Mouse (Mus musculus) midbrain, embryonic 11.5 days (tissue): ENCODE results near the gene Trappc12. TPM values are rescaled to one million over a fixed set of nuclear protein-coding genes. Genes with fewer than 3 reads are reported as not detected.

ENCODE experiments used
- ATAC-seq: fragments of 200-750 bp; cut with Nextera tagmentation; 2 replicates; pipeline ENCODE4 v1.8.0; 2017; ENCODE audit warnings: moderate TSS enrichment, moderate library complexity; ENCODE audit not compliant: low FRiP score
- DNase-seq: peaks from one replicate; pipeline ENCODE4 v3.0.0; 2015; ENCODE audit warnings: low spot score; ENCODE audit errors: missing footprints
- H3K27ac ChIP-seq: fragments of 300-500 bp; sonication (generic); 2 replicates; pipeline ENCODE4 v1.5.1; 2014; ENCODE audit warnings: low read depth, low read length
- H3K27me3 ChIP-seq: fragments of 300-500 bp; sonication (generic); 2 replicates; pipeline ENCODE4 v1.6.1; 2014; ENCODE audit warnings: mild to moderate bottlenecking, low read length, moderate library complexity, mixed read lengths; ENCODE audit not compliant: control insufficient read depth, insufficient read depth
- H3K36me3 ChIP-seq: fragments of 300-500 bp; sonication (generic); 2 replicates; pipeline ENCODE4 v1.6.1; 2014; ENCODE audit warnings: mild to moderate bottlenecking, low read length, moderate library complexity, mixed read lengths; ENCODE audit not compliant: control insufficient read depth, insufficient read depth
- H3K4me1 ChIP-seq: fragments of 300-500 bp; sonication (generic); 2 replicates; pipeline ENCODE4 v1.6.1; 2014; ENCODE audit warnings: low read length; ENCODE audit not compliant: control insufficient read depth, insufficient read depth
- H3K4me2 ChIP-seq: fragments of 300-500 bp; sonication (generic); 2 replicates; pipeline ENCODE4 v1.6.1; 2014; ENCODE audit warnings: mild to moderate bottlenecking, moderate library complexity
- H3K4me3 ChIP-seq: fragments of 300-500 bp; sonication (generic); 2 replicates; pipeline ENCODE4 v1.5.1; 2014; ENCODE audit warnings: low read depth, low read length
- H3K9ac ChIP-seq: fragments of 300-500 bp; sonication (generic); 2 replicates; pipeline ENCODE4 v1.6.1; 2014; ENCODE audit warnings: low read length
- H3K9me3 ChIP-seq: fragments of 300-500 bp; sonication (generic); 2 replicates; pipeline ENCODE4 v1.6.1; 2016; ENCODE audit warnings: low read length; ENCODE audit not compliant: control insufficient read depth
- WGBS: fragments of 180-500 bp; shearing (Covaris S2); extraction: QIAGEN DNeasy Blood & Tissue Kit; methylation state at CpG from one replicate; pipeline ENCODE4 v1.1.7; 2014; 5-methylcytosine and 5-hydroxymethylcytosine counted together
- polyA plus RNA-seq: library from polyadenylated mRNA; unstranded; fragments of >200 nt; fragmentation: Nextera tagmentation; extraction: Ambion mirVana; gene quantifications from 2 replicates; pipeline ENCODE4 v1.2.1, GENCODE M21; 2014

Trappc12 gene
- 35.9 and 37.8 TPM in 2 replicates for polyA plus RNA-seq

DNA sequence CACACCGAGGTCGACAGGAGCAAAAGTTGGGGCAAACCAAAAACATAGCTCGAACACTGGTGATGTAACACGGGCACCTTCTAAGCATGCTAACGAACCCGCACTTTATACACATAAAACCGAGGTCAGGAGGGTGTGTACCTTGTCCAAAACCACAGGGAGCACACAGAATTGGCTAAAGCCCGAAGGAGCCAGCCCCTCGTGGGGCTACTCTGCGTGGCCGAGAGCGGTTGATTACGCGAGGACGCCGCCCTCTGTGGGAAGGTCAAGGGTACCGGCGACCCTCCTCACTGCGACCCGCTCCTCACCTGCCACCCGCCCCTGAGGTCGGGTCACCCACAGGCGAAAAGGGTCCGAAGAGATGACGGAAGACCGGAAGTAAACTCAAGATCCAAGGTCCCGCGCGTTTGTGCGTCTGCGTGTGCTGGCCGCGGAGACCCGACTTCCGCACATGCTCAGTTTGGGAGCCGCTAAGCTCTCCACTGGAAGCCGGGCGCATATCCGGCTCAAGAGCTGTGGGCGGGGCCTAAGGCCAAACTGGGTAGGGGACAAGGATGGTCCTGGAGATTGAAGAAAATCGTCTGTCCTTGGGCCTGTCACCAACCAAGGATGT, at the start of gene Trappc12:
TSS of gene Trappc12 (minus strand) at position 452 of the 613 bp plus-strand sequence.
- ATAC-seq = peak; percentile 94
- peaks cover 5% of the 10 kb centered on the region; the same call in 1 of the 2 replicates for H3K36me3 ChIP-seq
- H3K27ac ChIP-seq = no peak within 1 kb of the TSS
- peaks cover 18% of the 10 kb centered on the region for H3K4me1 ChIP-seq
- H3K9me3 ChIP-seq = no peaks in the 10 kb centered on the region
- peak within 1 kb of the TSS; percentile 74 for H3K4me2 ChIP-seq
- H3K4me3 ChIP-seq = peak within 1 kb of the TSS; percentile 75
- 1% methylated on average over 41 of the region's 41 CpGs for WGBS
- DNase-seq = peak; percentile 97
- peak within 1 kb of the TSS; percentile 69 for H3K9ac ChIP-seq
- no peaks in the 10 kb centered on the region for H3K27me3 ChIP-seq

DNA sequence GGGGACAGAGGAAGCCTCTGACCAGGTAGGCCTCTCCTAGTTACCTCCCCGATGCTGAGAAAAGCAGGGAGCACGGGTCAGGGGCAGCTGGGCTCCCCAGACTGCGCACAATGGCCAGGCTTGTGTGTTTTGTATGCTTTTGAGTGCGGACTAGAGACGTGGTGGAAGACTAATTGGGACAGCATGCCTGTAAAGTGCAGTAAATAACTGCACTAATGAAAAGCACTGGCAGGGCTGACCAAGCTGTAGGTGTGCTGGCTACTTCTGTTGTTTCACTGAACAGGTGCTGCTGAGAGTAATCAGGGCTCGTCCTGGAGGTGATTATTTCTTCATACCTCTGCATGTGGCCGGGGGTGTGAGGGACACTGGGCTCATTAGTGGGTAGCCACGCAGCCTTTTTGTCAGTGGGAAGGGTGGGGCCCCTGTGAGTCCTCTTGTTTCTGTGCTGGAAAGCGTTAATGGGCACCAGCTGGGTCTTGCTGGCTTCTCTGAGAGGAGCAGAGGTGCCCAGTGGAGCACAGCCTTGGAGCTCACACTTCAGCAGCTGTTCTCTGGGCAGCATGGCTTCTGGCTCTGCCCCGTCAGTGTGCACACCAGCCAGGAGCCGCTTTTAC, 49.6 kb upstream of the Trappc12 start:
- Histone ChIP-seq H3K9ac (no peak overlapping the region), H3K4me2 (no peak overlapping the region), H3K9me3 (no peaks in the 10 kb centered on the region), H3K4me3 (no peak overlapping the region), H3K36me3 (no peaks in the 10 kb centered on the region), H3K4me1 (peaks cover 18% of the 10 kb centered on the region), H3K27me3 (no peaks in the 10 kb centered on the region), H3K27ac (no peak overlapping the region)
- 0 out of 2 replicates have a peak, but pooled peaks have one; percentile 22 for ATAC-seq
- WGBS = 66% methylated on average over 11 of the region's 11 CpGs
- DNase-seq = no peak

DNA sequence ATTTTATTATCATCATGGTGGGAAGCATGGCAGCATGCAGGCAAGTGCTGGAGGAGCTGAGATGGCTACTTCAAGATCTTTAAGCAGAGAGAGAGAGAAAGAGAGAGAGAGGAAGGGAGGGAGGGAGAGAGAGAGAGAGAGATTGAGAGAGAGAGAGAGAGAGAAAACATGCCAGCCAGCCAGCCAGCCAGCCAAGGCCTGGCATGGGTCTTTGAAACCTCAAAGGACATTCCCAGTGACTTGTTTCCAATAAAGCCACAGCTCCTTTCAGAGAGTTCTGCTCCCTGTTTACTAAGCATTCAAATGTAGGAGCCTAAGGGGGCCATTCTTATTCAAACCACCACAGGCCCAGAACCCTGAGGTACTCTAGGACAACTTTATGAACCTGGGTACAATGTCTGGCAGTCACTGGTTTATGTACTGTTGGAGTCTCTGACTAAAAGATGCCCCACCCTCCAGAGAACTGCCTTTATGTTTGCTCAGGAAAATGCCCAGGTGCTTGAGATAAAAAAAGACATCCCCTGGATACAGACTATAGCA, 46.7 kb upstream of the Trappc12 start:
- no peak overlapping the region for H3K4me2 ChIP-seq
- no peak for DNase-seq
- no peaks in the 10 kb centered on the region for H3K9me3 ChIP-seq
- H3K27ac ChIP-seq = no peak overlapping the region
- H3K27me3 ChIP-seq = no peaks in the 10 kb centered on the region
- ATAC-seq = no peak
- no peaks in the 10 kb centered on the region for H3K36me3 ChIP-seq
- H3K9ac ChIP-seq = no peak overlapping the region
- H3K4me3 ChIP-seq = no peak overlapping the region
- H3K4me1 ChIP-seq = peaks cover 17% of the 10 kb centered on the region

DNA sequence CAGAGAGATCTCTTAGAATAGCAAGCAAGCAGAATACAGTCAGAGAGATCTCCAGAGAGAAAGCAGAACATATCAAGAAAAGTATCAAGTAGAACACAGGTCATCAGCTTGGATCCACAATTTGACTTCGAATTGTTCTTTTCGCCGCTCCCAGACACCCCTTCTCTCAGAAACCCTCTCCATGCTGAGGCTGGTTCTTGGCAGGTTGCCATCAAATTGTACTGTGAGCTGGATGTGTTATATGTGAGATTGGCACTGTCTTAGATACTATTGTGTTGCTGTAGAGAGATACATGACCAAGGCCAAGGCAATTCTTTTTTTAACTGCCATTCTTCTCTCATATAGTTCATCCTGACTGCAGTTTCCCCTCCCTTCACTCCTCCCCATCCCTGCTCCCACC, 44.8 kb upstream of the Trappc12 start:
- WGBS = 85% methylated on average over 3 of the region's 3 CpGs
- Histone ChIP-seq H3K9me3 (no peaks in the 10 kb centered on the region), H3K9ac (no peak overlapping the region), H3K4me2 (no peak overlapping the region), H3K4me1 (peaks cover 18% of the 10 kb centered on the region), H3K27me3 (no peaks in the 10 kb centered on the region), H3K4me3 (no peak overlapping the region), H3K27ac (no peak overlapping the region), H3K36me3 (no peaks in the 10 kb centered on the region)
- DNase-seq (no peak), ATAC-seq (no peak)

DNA sequence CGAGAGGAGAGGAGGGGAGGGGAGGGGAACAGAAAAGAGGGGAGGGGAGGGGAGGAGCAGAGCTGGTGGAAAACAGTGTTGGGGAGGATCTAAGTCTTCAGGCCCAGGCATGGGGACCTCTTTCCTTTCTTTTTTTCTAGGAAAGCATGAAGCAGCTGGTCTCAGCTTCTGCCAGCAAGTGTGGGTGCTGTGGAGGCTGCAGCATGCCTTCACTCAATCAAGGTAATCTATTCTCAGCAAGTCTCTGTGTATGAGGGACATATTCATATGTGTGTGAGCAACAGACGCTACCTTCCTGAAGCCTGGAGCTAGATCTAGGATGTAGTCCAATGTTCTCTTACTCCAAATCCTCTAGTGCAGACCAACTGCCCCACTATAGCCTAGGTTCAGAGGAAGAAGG, 43.4 kb upstream of the Trappc12 start:
- Histone ChIP-seq H3K4me2 (no peak overlapping the region), H3K36me3 (no peaks in the 10 kb centered on the region), H3K4me3 (no peak overlapping the region), H3K9ac (no peak overlapping the region), H3K27ac (no peak overlapping the region), H3K9me3 (no peaks in the 10 kb centered on the region), H3K4me1 (peaks cover 14% of the 10 kb centered on the region), H3K27me3 (no peaks in the 10 kb centered on the region)
- DNase-seq (no peak), ATAC-seq (no peak)
- WGBS = 75% methylated on average over 2 of the region's 2 CpGs

DNA sequence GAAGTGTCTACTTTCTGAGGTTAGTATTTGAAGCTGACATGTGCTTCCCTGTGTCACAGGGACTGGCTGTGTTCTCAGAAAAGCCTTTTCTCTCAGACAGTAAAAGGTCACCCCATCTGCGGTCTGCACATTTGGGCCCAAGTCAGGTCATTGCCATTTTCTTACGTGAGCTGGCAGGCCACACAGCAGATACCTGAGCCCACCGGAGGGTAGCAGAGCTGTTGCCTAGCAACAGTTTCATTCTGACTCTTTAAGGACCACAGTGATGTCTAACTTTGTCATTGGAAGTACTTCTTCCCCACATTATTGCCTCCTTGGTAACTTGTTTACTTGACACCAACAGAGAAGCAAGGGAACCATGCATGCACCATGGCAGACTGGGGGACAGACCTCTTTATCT, 42.3 kb upstream of the Trappc12 start:
- no peak overlapping the region for H3K27ac ChIP-seq
- DNase-seq = no peak
- 76% methylated on average over 3 of the region's 3 CpGs for WGBS

DNA sequence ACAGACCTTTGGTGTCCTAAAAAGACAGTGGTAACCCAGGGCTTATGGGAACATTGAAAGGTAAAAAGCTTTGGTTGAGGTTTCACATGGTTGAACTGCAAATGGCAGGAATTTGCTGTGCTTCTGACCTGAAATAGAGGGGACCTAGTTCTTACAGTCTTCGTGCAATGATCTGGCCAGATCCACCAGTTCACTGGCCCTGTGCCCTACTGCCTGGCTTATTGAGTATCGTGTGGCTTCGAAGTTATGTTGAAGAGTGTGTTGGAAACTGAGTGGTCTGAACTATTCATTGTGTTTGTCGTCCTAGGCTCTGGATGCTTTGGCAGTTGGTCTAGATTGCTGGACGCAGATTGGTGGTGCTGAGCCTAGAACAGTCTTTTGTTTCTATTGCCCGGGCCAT, 36.0 kb upstream of the Trappc12 start:
- Histone ChIP-seq H3K4me1 (peaks cover 30% of the 10 kb centered on the region), H3K27me3 (no peaks in the 10 kb centered on the region; the same call in 1 of the 2 replicates), H3K4me3 (no peak overlapping the region), H3K9me3 (no peaks in the 10 kb centered on the region), H3K27ac (no peak overlapping the region), H3K9ac (no peak overlapping the region), H3K36me3 (no peaks in the 10 kb centered on the region), H3K4me2 (no peak overlapping the region)
- WGBS = 92% methylated on average over 6 of the region's 6 CpGs
- ATAC-seq = no peak
- DNase-seq = no peak

More for the DNA sequence above, 42.3 kb upstream of the Trappc12 start:
- H3K36me3 ChIP-seq = no peaks in the 10 kb centered on the region
- no peak overlapping the region for H3K9ac ChIP-seq
- H3K4me2 ChIP-seq = no peak overlapping the region
- H3K4me1 ChIP-seq = peaks cover 14% of the 10 kb centered on the region
- no peak for ATAC-seq
- H3K4me3 ChIP-seq = no peak overlapping the region
- H3K9me3 ChIP-seq = no peaks in the 10 kb centered on the region
- no peaks in the 10 kb centered on the region for H3K27me3 ChIP-seq

DNA sequence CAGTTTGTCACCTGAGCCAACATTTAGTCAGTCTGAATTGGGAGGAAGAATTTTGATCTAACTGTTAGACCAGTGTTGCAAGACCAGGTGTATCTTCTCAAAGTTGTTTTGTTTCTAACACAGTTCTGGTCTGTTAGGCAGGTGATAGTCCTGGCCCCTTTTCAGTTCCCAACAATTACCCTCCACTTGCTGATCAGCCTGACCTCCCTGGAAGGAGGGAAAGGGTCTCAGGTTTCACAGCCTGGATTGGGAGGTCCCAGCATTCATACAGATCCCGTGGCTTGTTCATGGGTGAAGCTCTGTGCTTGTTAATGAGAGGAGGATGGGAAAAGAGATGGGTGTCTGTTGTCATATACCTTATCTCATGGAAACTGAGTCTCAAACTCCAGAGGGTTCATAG, 35.0 kb upstream of the Trappc12 start:
- ATAC-seq (0 out of 2 replicates have a peak, but pooled peaks have one; percentile 12), DNase-seq (no peak)
- H3K36me3 ChIP-seq = no peaks in the 10 kb centered on the region
- H3K27me3 ChIP-seq = no peaks in the 10 kb centered on the region; the same call in 1 of the 2 replicates
- H3K27ac ChIP-seq = no peak overlapping the region
- no peak overlapping the region for H3K4me3 ChIP-seq
- peaks cover 24% of the 10 kb centered on the region for H3K4me1 ChIP-seq
- no peaks in the 10 kb centered on the region for H3K9me3 ChIP-seq
- H3K4me2 ChIP-seq = no peak overlapping the region
- 0% methylated on average over 1 of the region's 1 CpGs for WGBS
- H3K9ac ChIP-seq = no peak overlapping the region

DNA sequence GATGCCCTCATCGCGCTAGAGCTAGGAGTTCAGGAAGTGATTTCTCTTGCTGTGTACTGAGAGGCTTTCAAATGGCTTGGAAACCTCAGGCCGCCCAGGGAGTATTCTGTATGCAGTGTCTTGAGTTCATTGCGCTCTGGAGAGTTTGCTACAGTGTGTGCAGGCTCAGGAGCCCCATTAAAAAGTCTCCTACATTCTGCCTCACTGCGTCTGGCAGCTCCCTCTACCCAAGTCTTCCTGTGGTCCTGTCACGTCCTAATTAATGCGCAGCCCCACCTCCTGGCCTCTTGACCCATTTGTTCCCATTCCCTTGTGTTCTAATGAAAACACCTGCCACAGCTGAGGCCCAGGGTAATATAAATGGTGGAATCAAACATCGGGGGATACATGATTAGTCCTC, 34.6 kb upstream of the Trappc12 start:
- WGBS = 39% methylated on average over 8 of the region's 8 CpGs
- no peak for DNase-seq
- no peak overlapping the region for H3K27ac ChIP-seq

More for the DNA sequence above, 34.6 kb upstream of the Trappc12 start:
- Histone ChIP-seq H3K36me3 (no peaks in the 10 kb centered on the region), H3K27me3 (no peaks in the 10 kb centered on the region; the same call in 1 of the 2 replicates), H3K4me2 (no peak overlapping the region), H3K9me3 (no peaks in the 10 kb centered on the region), H3K4me3 (no peak overlapping the region), H3K4me1 (peaks cover 20% of the 10 kb centered on the region), H3K9ac (no peak overlapping the region)
- peak; percentile 41; the same call in 1 of the 2 replicates for ATAC-seq
